Mouse (Mus musculus): Measurements from ENCODE around the gene Tbc1d8b.

Tbc1d8b gene

GRCm38 (mm10) chrX:139780988-139781387, 96.2 kb downstream of the Tbc1d8b start:
- DNase-seq, result peak; percentile 23

- no peak for DNase-seq
These were observed 96.8 kb downstream of the Tbc1d8b start for GRCm38 (mm10) chrX:139781563-139781962.

GRCm38 (mm10) chrX:139782278-139783044, 97.7 kb downstream of the Tbc1d8b start, which contains the start of gene Ripply1:
Ripply1 (minus strand) TSS chrX:139782353.
- no peak for DNase-seq

GRCm38 (mm10) chrX:139783045-139783422, 98.2 kb downstream of the Tbc1d8b start:
- DNase-seq, result no peak

GRCm38 (mm10) chrX:139785764-139786163, 101.0 kb downstream of the Tbc1d8b start:
- DNase-seq, result no peak

GRCm38 (mm10) chrX:139794072-139794845, 109.5 kb downstream of the Tbc1d8b start:
- DNase-seq, result no peak

GRCm38 (mm10) chrX:139796037-139796436, 111.2 kb downstream of the Tbc1d8b start:
- DNase-seq, result no peak

GRCm38 (mm10) chrX:139797875-139798274, 113.1 kb downstream of the Tbc1d8b start:
- no peak for DNase-seq

- DNase-seq, result no peak
These were observed 115.2 kb downstream of the Tbc1d8b start for GRCm38 (mm10) chrX:139799953-139800352.

- DNase-seq, result no peak
These were observed 115.6 kb downstream of the Tbc1d8b start, which contains the start of gene Cldn2 for GRCm38 (mm10) chrX:139800406-139800878. Cldn2 (plus strand) TSS chrX:139800828.
